Mouse (Mus musculus) ES-E14 (cell line): Measurements from ENCODE around the gene Dpm3.

Source experiments
- HCFC1 ChIP-seq: IDR thresholded peaks from 2 replicates; pipeline ENCODE4 v1.6.1; 2012; ENCODE audit warnings: low read length, inconsistent platforms, borderline replicate concordance; ENCODE audit not compliant: insufficient read depth
- ZC3H11A ChIP-seq: IDR thresholded peaks from 2 replicates; pipeline ENCODE4 v1.6.1; 2012; ENCODE audit warnings: low read depth, mild to moderate bottlenecking, inconsistent platforms, low read length, borderline replicate concordance

DNA sequence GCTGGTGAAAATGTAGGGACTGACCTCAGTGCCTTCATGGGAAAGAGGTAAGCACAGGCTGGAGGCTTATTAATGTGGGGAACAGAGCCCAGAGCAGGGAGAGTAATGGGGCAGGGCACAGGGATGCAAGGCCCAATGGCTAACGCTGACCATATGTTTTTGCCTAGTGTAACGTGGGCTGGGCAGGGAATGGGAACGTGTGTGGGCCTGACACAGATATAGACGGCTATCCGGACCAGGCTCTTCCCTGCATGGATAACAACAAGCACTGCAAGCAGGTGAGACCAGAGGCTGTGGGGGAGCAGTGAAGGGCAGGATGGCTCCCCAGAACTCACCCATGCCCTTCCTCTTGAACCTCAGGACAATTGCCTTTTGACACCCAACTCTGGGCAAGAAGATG is 38.0 kb upstream of the Dpm3 start:
- TF ChIP-seq HCFC1: no peak
- no peak for TF ChIP-seq ZC3H11A
